Mouse (Mus musculus): ENCODE results near the gene Ap1m1.

DNA sequence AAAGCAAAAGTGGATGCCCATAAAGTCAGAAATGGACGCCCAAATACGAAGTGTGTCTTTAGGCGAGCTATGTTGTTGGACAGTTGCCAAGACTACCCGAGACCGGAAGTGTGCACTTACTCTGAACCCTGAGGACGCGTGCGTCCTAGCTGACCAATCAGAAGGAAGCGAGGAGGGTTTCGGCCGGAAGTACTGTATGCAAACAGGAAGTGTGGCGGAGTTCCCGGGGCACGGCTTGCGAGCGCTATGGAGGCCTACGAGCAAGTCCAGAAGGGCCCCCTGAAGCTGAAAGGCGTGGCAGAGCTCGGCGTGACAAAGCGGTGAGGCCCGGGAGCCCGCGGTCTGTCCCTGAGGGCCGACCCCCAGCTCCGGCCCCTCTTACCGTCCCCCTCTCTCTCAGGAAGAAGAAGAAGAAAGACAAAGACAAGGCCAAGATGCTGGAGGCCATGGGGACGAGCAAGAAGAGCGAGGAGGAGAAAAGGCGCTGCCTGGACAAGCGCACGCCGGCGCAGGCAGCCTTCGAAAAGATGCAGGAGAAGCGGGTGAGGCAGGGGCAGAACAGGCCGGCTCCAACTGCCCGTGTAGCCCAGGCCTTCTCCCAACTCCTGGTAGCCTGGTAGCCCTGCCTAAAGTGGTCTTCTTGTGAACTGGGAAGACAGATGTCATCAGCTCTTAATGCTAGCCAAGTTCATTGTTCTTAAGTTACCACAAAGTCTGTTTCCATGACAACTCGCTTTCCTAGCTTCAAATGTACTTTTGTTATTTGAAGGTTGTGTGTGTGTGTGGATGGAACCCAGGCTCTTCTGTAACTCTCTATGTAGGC is 20.1 kb upstream of the Ap1m1 start, which contains the start of gene Fam32a:
- TF ChIP-seq EP300 (IDR thresholded peaks at IDR 0.05; ENCODE audit: insufficient read depth, low read depth, low read length) (no peak), POLR2A (IDR thresholded peaks at IDR 0.05; ENCODE audit: insufficient read depth, low read length) (no peak), CTCF (IDR thresholded peaks at IDR 0.05; ENCODE audit: low read depth, low read length) (no peak)

Data from ES-Bruce4 (cell line).